Mouse (Mus musculus) CH12.LX (cell line): ENCODE measurements around the gene Coasy. TPM values are rescaled to one million over a fixed set of nuclear protein-coding genes. Genes with fewer than 3 reads are reported as not detected.

ENCODE experiments used
- DNase-seq: peaks from one replicate; pipeline ENCODE4 v3.0.0-alpha.2; 2013; ENCODE audit errors: extremely low read depth
- H3K27ac ChIP-seq: 2 replicates; pipeline ENCODE4 v1.5.1; 2012; ENCODE audit warnings: low read depth, mild to moderate bottlenecking, control low read depth, moderate library complexity; ENCODE audit not compliant: insufficient read depth
- H3K27me3 ChIP-seq: replicated peaks from 2 replicates; pipeline ENCODE3; 2012; ENCODE audit warnings: inconsistent platforms
- H3K36me3 ChIP-seq, 2 experiments: replicated peaks in 1 of 2; 2 replicates each; pipeline versions ENCODE3 to v1.6.1; 2012; ENCODE audit warnings: inconsistent platforms in 1 of 2, low read length in 1 of 2, mild to moderate bottlenecking in 1 of 2, mixed read lengths in 1 of 2, moderate library complexity in 1 of 2; ENCODE audit not compliant: control insufficient read depth in 1 of 2, insufficient read depth in 1 of 2
- H3K4me1 ChIP-seq, 2 experiments: 2 replicates each; pipeline ENCODE4 v1.6.1; 2012; ENCODE audit warnings: inconsistent platforms in 1 of 2, moderate library complexity in 1 of 2; ENCODE audit not compliant: insufficient read depth in 2 of 2, control insufficient read depth in 1 of 2
- H3K4me2 ChIP-seq: 2 replicates; pipeline ENCODE4 v1.6.1; 2012; ENCODE audit warnings: low read depth, mild to moderate bottlenecking, control low read depth; ENCODE audit not compliant: poor library complexity, insufficient read depth, severe bottlenecking
- H3K4me3 ChIP-seq, 3 experiments: fragments of 150-350 bp in 1 of 3; sonication (generic) in 1 of 3; replicated peaks in 1 of 3; 2 replicates each; pipeline versions ENCODE3 to v1.5.1; 2011 to 2012; ENCODE audit warnings: low read depth in 2 of 3, low read length in 2 of 3, mild to moderate bottlenecking in 2 of 3, moderate library complexity in 2 of 3, control low read depth in 1 of 3, improper control_type of control experiment in 1 of 3, inconsistent platforms in 1 of 3, mixed read lengths in 1 of 3; ENCODE audit not compliant: poor library complexity in 1 of 3
- H3K79me2 ChIP-seq: replicated peaks from 2 replicates; pipeline ENCODE4 v1.6.1; 2012; ENCODE audit warnings: mild to moderate bottlenecking, moderate library complexity; ENCODE audit not compliant: control insufficient read depth, poor library complexity, insufficient read depth, severe bottlenecking; ENCODE audit errors: extremely low read depth
- H3K9ac ChIP-seq: 2 replicates; pipeline ENCODE4 v1.6.1; 2012; ENCODE audit warnings: low read depth, mild to moderate bottlenecking, control low read depth, moderate library complexity; ENCODE audit not compliant: insufficient read depth
- H3K9me3 ChIP-seq: replicated peaks from 2 replicates; pipeline ENCODE3; 2012; ENCODE audit warnings: low read length, inconsistent platforms, mixed read lengths
- BHLHE40 ChIP-seq: IDR thresholded peaks from 2 replicates; pipeline ENCODE4 v1.6.1; 2011; ENCODE audit warnings: mild to moderate bottlenecking, low read depth, low read length, improper control_type of control experiment
- CHD1 ChIP-seq: IDR thresholded peaks from 2 replicates; pipeline ENCODE4 v1.6.1; 2012; ENCODE audit warnings: low read depth, low read length, improper control_type of control experiment, inconsistent platforms
- CHD2 ChIP-seq: IDR thresholded peaks from 2 replicates; pipeline ENCODE4 v1.6.1; 2011; ENCODE audit warnings: low read length, improper control_type of control experiment
- E2F4 ChIP-seq: IDR thresholded peaks from 2 replicates; pipeline ENCODE4 v1.6.1; 2011; ENCODE audit warnings: low read depth, low read length, improper control_type of control experiment; ENCODE audit not compliant: insufficient replicate concordance
- ELF1 ChIP-seq: IDR thresholded peaks from 2 replicates; pipeline ENCODE4 v1.6.1; 2014; ENCODE audit warnings: low read depth, mild to moderate bottlenecking, inconsistent platforms, low read length, improper control_type of control experiment
- EP300 ChIP-seq: IDR thresholded peaks from 2 replicates; pipeline ENCODE4 v1.6.1; 2011; ENCODE audit warnings: low read length, improper control_type of control experiment
- HCFC1 ChIP-seq: IDR thresholded peaks from 2 replicates; pipeline ENCODE4 v1.6.1; 2012; ENCODE audit warnings: low read depth, mild to moderate bottlenecking, inconsistent platforms, low read length, improper control_type of control experiment
- IRF4 ChIP-seq: IDR thresholded peaks from 2 replicates; pipeline ENCODE4 v1.6.1; 2014; ENCODE audit warnings: low read depth, mild to moderate bottlenecking, inconsistent platforms, low read length, improper control_type of control experiment
- JUN ChIP-seq: IDR thresholded peaks from 2 replicates; pipeline ENCODE4 v1.6.1; 2011; ENCODE audit warnings: low read depth, mild to moderate bottlenecking, low read length, improper control_type of control experiment, moderate library complexity; ENCODE audit not compliant: insufficient read depth
- JUND ChIP-seq: conservative IDR thresholded peaks from 2 replicates; pipeline ENCODE4 v1.6.1; 2011; ENCODE audit warnings: low read depth, low read length, improper control_type of control experiment
- KAT2A ChIP-seq: IDR thresholded peaks from 2 replicates; pipeline ENCODE4 v1.6.1; 2012; ENCODE audit warnings: low read length, improper control_type of control experiment, inconsistent platforms; ENCODE audit not compliant: insufficient replicate concordance
- MAFK ChIP-seq: IDR thresholded peaks from 2 replicates; pipeline ENCODE4 v1.6.1; 2011; ENCODE audit warnings: low read length, improper control_type of control experiment; ENCODE audit not compliant: insufficient replicate concordance
- MAX ChIP-seq: IDR thresholded peaks from 2 replicates; pipeline ENCODE4 v1.6.1; 2011; ENCODE audit warnings: low read length, improper control_type of control experiment
- MAZ ChIP-seq: IDR thresholded peaks from 2 replicates; pipeline ENCODE4 v1.6.1; 2012; ENCODE audit warnings: low read depth, mild to moderate bottlenecking, inconsistent platforms, low read length, improper control_type of control experiment, moderate library complexity
- MEF2A ChIP-seq: IDR thresholded peaks from 2 replicates; pipeline ENCODE4 v1.6.1; 2014; ENCODE audit warnings: low read depth, mild to moderate bottlenecking, inconsistent platforms, low read length, improper control_type of control experiment, borderline replicate concordance
- MXI1 ChIP-seq: IDR thresholded peaks from 2 replicates; pipeline ENCODE4 v1.6.1; 2011; ENCODE audit warnings: mild to moderate bottlenecking, low read depth, low read length, improper control_type of control experiment
- MYC ChIP-seq: IDR thresholded peaks from 2 replicates; pipeline ENCODE4 v1.6.1; 2011; ENCODE audit warnings: low read depth, mild to moderate bottlenecking, improper control_type of control experiment, low read length
- NELFE ChIP-seq: IDR thresholded peaks from 2 replicates; pipeline ENCODE4 v1.6.1; 2011; ENCODE audit warnings: low read depth, low read length, improper control_type of control experiment
- NRF1 ChIP-seq: IDR thresholded peaks from 2 replicates; pipeline ENCODE4 v1.6.1; 2014; ENCODE audit warnings: low read depth, mild to moderate bottlenecking, inconsistent platforms, low read length, improper control_type of control experiment, moderate library complexity
- PAX5 ChIP-seq: IDR thresholded peaks from 2 replicates; pipeline ENCODE4 v1.6.1; 2012; ENCODE audit warnings: low read length, inconsistent platforms, mixed read lengths
- POLR2A ChIP-seq: IDR thresholded peaks from 2 replicates; pipeline ENCODE4 v1.6.1; 2011; ENCODE audit warnings: low read depth, mild to moderate bottlenecking, improper control_type of control experiment, low read length
- POLR2AphosphoS2 ChIP-seq: IDR thresholded peaks from 2 replicates; pipeline ENCODE4 v1.6.1; 2011; ENCODE audit warnings: low read depth, low read length, improper control_type of control experiment
- RAD21 ChIP-seq: IDR thresholded peaks from 2 replicates; pipeline ENCODE4 v1.6.1; 2011; ENCODE audit warnings: low read depth, mild to moderate bottlenecking, low read length, improper control_type of control experiment, moderate library complexity
- RCOR1 ChIP-seq: conservative IDR thresholded peaks from 2 replicates; pipeline ENCODE4 v1.6.1; 2012; ENCODE audit warnings: low read depth, mild to moderate bottlenecking, inconsistent platforms, low read length, improper control_type of control experiment
- SIN3A ChIP-seq: IDR thresholded peaks from 2 replicates; pipeline ENCODE4 v1.6.1; 2012; ENCODE audit warnings: low read length, improper control_type of control experiment, inconsistent platforms
- SMC3 ChIP-seq: IDR thresholded peaks from 2 replicates; pipeline ENCODE4 v1.6.1; 2011; ENCODE audit warnings: low read depth, low read length, improper control_type of control experiment
- TCF12 ChIP-seq: IDR thresholded peaks from 2 replicates; pipeline ENCODE4 v1.6.1; 2014; ENCODE audit warnings: low read depth, mild to moderate bottlenecking, inconsistent platforms, low read length, improper control_type of control experiment
- USF1 ChIP-seq: IDR thresholded peaks from 2 replicates; pipeline ENCODE4 v1.6.1; 2014; ENCODE audit warnings: low read depth, mild to moderate bottlenecking, inconsistent platforms, low read length, improper control_type of control experiment
- ZKSCAN1 ChIP-seq: IDR thresholded peaks from 2 replicates; pipeline ENCODE4 v1.6.1; 2012; ENCODE audit warnings: low read depth, inconsistent platforms, low read length, improper control_type of control experiment, borderline replicate concordance
- ZNF384 ChIP-seq: IDR thresholded peaks from 2 replicates; pipeline ENCODE4 v1.6.1; 2012; ENCODE audit warnings: low read depth, low read length, improper control_type of control experiment, inconsistent platforms
- dilution Hi-C: fragments of 300-500 bp; cut with MboI; formaldehyde crosslinking; loops from 2 replicates; pipeline ENCODE4 v1.14.3; 2020; ENCODE audit warnings: low sequenced_read_pairs; ENCODE audit not compliant: extremely low pct_unique_long_range_greater_than_20kb, extremely low pct_ligation_motif_present
- in situ Hi-C: fragments of 300-500 bp; cut with MboI; formaldehyde crosslinking; loops from 3 replicates; pipeline ENCODE4 v1.14.3; 2019; ENCODE audit warnings: low sequenced_read_pairs, low pct_ligation_motif_present, low pct_unique_long_range_greater_than_20kb, mixed read lengths
- polyA plus RNA-seq: library from polyadenylated mRNA; unstranded; fragments of >175 nt; gene quantifications from 2 replicates; pipeline ENCODE4 v1.2.1, GENCODE M21; 2012; ENCODE audit warnings: low read depth; ENCODE audit not compliant: insufficient read length
- total RNA-seq, 2 experiments: library from RNA; depleted of rRNA; stranded (reverse); fragments of 300-350 nt in 1 of 2; fragments of >200 nt in 1 of 2; gene quantifications; 2 replicates each; pipeline ENCODE4 v1.2.3; 2012 to 2014

The Coasy gene
- total and polyA plus RNA-seq, 3 experiments, result 60.4 to 78.9 (median 63.4) TPM

GRCm38 (mm10) chr11:101065002-101065401, 17.4 kb upstream of the Coasy start:
- Histone ChIP-seq H3K27me3 (peaks cover 2% of the 10 kb centered on the region), H3K36me3 (peaks cover 28 to 47% of the 10 kb centered on the region in 2 experiments), H3K27ac (no peak overlapping the region), H3K9me3 (no peaks in the 10 kb centered on the region), H3K4me3 (no peak overlapping the region), H3K4me1 (peaks cover 3 to 26% of the 10 kb centered on the region in 2 experiments), H3K9ac (no peak overlapping the region), H3K79me2 (no peaks in the 10 kb centered on the region), H3K4me2 (no peak overlapping the region)
- dilution Hi-C loops (no loop called here), in situ Hi-C loops (no loop called here)
- TF ChIP-seq SMC3, result no peak
- TF ChIP-seq POLR2A, result no peak
- no peak for TF ChIP-seq MAFK
- no peak for TF ChIP-seq ZNF384
- TF ChIP-seq CHD1, result no peak
- no peak for TF ChIP-seq MAX
- no peak for TF ChIP-seq POLR2AphosphoS2
- TF ChIP-seq E2F4, result no peak
- TF ChIP-seq KAT2A, result no peak
- DNase-seq, result no peak

- DNase-seq, result peak; percentile 79
- Histone ChIP-seq H3K4me2 (no peak overlapping the region), H3K27me3 (peaks cover 2% of the 10 kb centered on the region), H3K4me1 (peaks cover 8 to 28% of the 10 kb centered on the region in 2 experiments), H3K36me3 (peaks cover 18 to 32% of the 10 kb centered on the region in 2 experiments), H3K4me3 (no peak overlapping the region), H3K9ac (no peak overlapping the region), H3K79me2 (no peaks in the 10 kb centered on the region), H3K27ac (no peak overlapping the region), H3K9me3 (no peaks in the 10 kb centered on the region)
- dilution Hi-C loops, result no loop called here
- in situ Hi-C loops, result no loop called here
- TF ChIP-seq MAX, result peak; percentile 86
- TF ChIP-seq ZKSCAN1, result no peak
- no peak for TF ChIP-seq CHD2
- peak; percentile 46; the same call in 1 of the 2 replicates for TF ChIP-seq ELF1
- TF ChIP-seq MYC, result peak; percentile 89
- no peak for TF ChIP-seq POLR2AphosphoS2
- no peak for TF ChIP-seq USF1
- TF ChIP-seq NRF1, result peak; percentile 50
- peak; percentile 57 for TF ChIP-seq HCFC1
- peak; percentile 99 for TF ChIP-seq SMC3
- TF ChIP-seq BHLHE40, result peak; percentile 73
- TF ChIP-seq MEF2A, result peak; percentile 61; the same call in 1 of the 2 replicates
- peak; percentile 77 for TF ChIP-seq TCF12
- peak; percentile 83; the same call in 1 of the 2 replicates for TF ChIP-seq RCOR1
- no peak for TF ChIP-seq EP300
- peak; percentile 88 for TF ChIP-seq SIN3A
- no peak for TF ChIP-seq POLR2A
- peak; percentile 100 for TF ChIP-seq RAD21
- no peak for TF ChIP-seq PAX5
- TF ChIP-seq MXI1, result 0 out of 2 replicates have a peak, but pooled peaks have one; percentile 36
- peak; percentile 71; the same call in 1 of the 2 replicates for TF ChIP-seq MAZ
- TF ChIP-seq KAT2A, result no peak
- no peak for TF ChIP-seq JUND
- no peak for TF ChIP-seq MAFK
- peak; percentile 63; the same call in 1 of the 2 replicates for TF ChIP-seq IRF4
- TF ChIP-seq NELFE, result peak; percentile 77; the same call in 1 of the 2 replicates
- no peak for TF ChIP-seq JUN
- TF ChIP-seq E2F4, result no peak
Observed at GRCm38 (mm10) chr11:101066549-101067412, 15.6 kb upstream of the Coasy start.
